Mouse (Mus musculus) stomach, embryonic 14.5 days (tissue): ENCODE data around the gene Notch3. TPM values are rescaled to one million over a fixed set of nuclear protein-coding genes. Genes with fewer than 3 reads are reported as not detected.
"Not testable (repeated sequence)": the region's sequence is repeated elsewhere in the genome, so short reads cannot be mapped to it uniquely, and the experiment has no call there.

ENCODE experiments used
- ATAC-seq: fragments of 200-750 bp; cut with Nextera tagmentation; 2 replicates; pipeline ENCODE4 v1.8.0; 2017; ENCODE audit warnings: low read depth, moderate TSS enrichment; ENCODE audit not compliant: insufficient number of reproducible peaks, insufficient read depth, low FRiP score
- H3K27ac ChIP-seq: fragments of 300-500 bp; sonication (generic); 2 replicates; pipeline ENCODE4 v1.5.1; 2014; ENCODE audit warnings: mild to moderate bottlenecking, low read length, moderate library complexity, mixed read lengths
- H3K27me3 ChIP-seq: fragments of 300-500 bp; sonication (generic); 2 replicates; pipeline ENCODE4 v1.6.1; 2014; ENCODE audit warnings: low read length, control low read depth, mixed read lengths; ENCODE audit not compliant: control insufficient read depth, insufficient read depth
- H3K36me3 ChIP-seq: fragments of 300-500 bp; sonication (generic); 2 replicates; pipeline ENCODE4 v1.6.1; 2014; ENCODE audit warnings: mild to moderate bottlenecking, control low read depth, low read length, moderate library complexity, mixed read lengths; ENCODE audit not compliant: control insufficient read depth, insufficient read depth
- H3K4me1 ChIP-seq: fragments of 300-500 bp; sonication (generic); 2 replicates; pipeline ENCODE4 v1.6.1; 2014; ENCODE audit warnings: low read length, control low read depth, mixed read lengths; ENCODE audit not compliant: control insufficient read depth, insufficient read depth
- H3K4me2 ChIP-seq: fragments of 300-500 bp; sonication (generic); replicated peaks from 2 replicates; pipeline ENCODE4 v1.6.1; 2014; ENCODE audit warnings: low read depth, low read length, control low read depth
- H3K4me3 ChIP-seq: fragments of 300-500 bp; sonication (generic); 2 replicates; pipeline ENCODE4 v1.5.1; 2014; ENCODE audit warnings: low read depth, low read length, control low read depth
- H3K9ac ChIP-seq: fragments of 300-500 bp; sonication (generic); replicated peaks from 2 replicates; pipeline ENCODE4 v1.6.1; 2014; ENCODE audit warnings: low read depth, mild to moderate bottlenecking, control low read depth, low read length, moderate library complexity, mixed read lengths
- H3K9me3 ChIP-seq: fragments of 300-500 bp; sonication (generic); 2 replicates; pipeline ENCODE4 v1.6.1; 2016; ENCODE audit warnings: low read depth, low read length, control low read depth; ENCODE audit not compliant: control insufficient read depth
- WGBS: fragments of 180-500 bp; shearing (Covaris S2); extraction: QIAGEN DNeasy Blood & Tissue Kit; methylation state at CpG from one replicate; pipeline ENCODE4 v1.1.7; 2014; 5-methylcytosine and 5-hydroxymethylcytosine counted together
- polyA plus RNA-seq: library from polyadenylated mRNA; unstranded; fragments of >200 nt; fragmentation: Nextera tagmentation; extraction: Ambion mirVana; gene quantifications from 2 replicates; pipeline ENCODE4 v1.2.1, GENCODE M21; 2014

Notch3 gene
- polyA plus RNA-seq, 1 experiment from 2014 or later = 22.2 TPM

- Histone ChIP-seq H3K9me3 (no peaks in the 10 kb centered on the region), H3K9ac (no peak overlapping the region), H3K36me3 (peaks cover 21% of the 10 kb centered on the region), H3K4me1 (peaks cover 16% of the 10 kb centered on the region), H3K27me3 (no peaks in the 10 kb centered on the region), H3K4me2 (no peak overlapping the region), H3K27ac (peak overlapping the region; percentile 41; the same call in 1 of the 2 replicates), H3K4me3 (no peak overlapping the region)
- WGBS = 41% methylated on average over 16 of the region's 16 CpGs
- ATAC-seq = no peak
Observed at GRCm38 (mm10) chr17:32119196-32119595, 47.5 kb downstream of the Notch3 start.

GRCm38 (mm10) chr17:32118484-32118883, 48.2 kb downstream of the Notch3 start:
- Histone ChIP-seq H3K27me3 (no peaks in the 10 kb centered on the region), H3K36me3 (peaks cover 14% of the 10 kb centered on the region; the same call in 1 of the 2 replicates), H3K9me3 (no peaks in the 10 kb centered on the region), H3K9ac (no peak overlapping the region), H3K4me3 (no peak overlapping the region), H3K4me2 (peak overlapping the region; percentile 38), H3K4me1 (peaks cover 23% of the 10 kb centered on the region), H3K27ac (no peak overlapping the region; the same call in 1 of the 2 replicates)
- ATAC-seq = no peak
- 8% methylated on average over 3 of the region's 3 CpGs for whole genome bisulfite sequencing

GRCm38 (mm10) chr17:32117872-32118421, 48.7 kb downstream of the Notch3 start:
- peaks cover 24% of the 10 kb centered on the region for H3K4me1 ChIP-seq
- H3K4me3 ChIP-seq = not testable (repeated sequence)
- ATAC-seq = peak; percentile 54; the same call in 1 of the 2 replicates

GRCm38 (mm10) chr17:32117287-32117871, 49.3 kb downstream of the Notch3 start:
- Histone ChIP-seq H3K4me2 (no peak overlapping the region), H3K4me3 (no peak overlapping the region), H3K27ac (no peak overlapping the region), H3K27me3 (no peaks in the 10 kb centered on the region), H3K36me3 (peaks cover 7% of the 10 kb centered on the region; the same call in 1 of the 2 replicates), H3K9me3 (no peaks in the 10 kb centered on the region), H3K4me1 (peaks cover 24% of the 10 kb centered on the region), H3K9ac (no peak overlapping the region)
- no peak for ATAC-seq
- 52% methylated on average over 4 of the region's 5 CpGs for WGBS

More at GRCm38 (mm10) chr17:32117872-32118421, 48.7 kb downstream of the Notch3 start:
- WGBS = 3% methylated on average over 11 of the region's 13 CpGs
- Histone ChIP-seq H3K4me2 (peak overlapping the region; percentile 38), H3K36me3 (peaks cover 13% of the 10 kb centered on the region; the same call in 1 of the 2 replicates)
- not testable (repeated sequence) for H3K27ac ChIP-seq, H3K9me3 ChIP-seq, H3K27me3 ChIP-seq, H3K9ac ChIP-seq

- Histone ChIP-seq H3K9ac (no peak overlapping the region), H3K9me3 (no peaks in the 10 kb centered on the region), H3K27ac (no peak overlapping the region), H3K4me3 (no peak overlapping the region), H3K4me1 (peaks cover 24% of the 10 kb centered on the region), H3K4me2 (no peak overlapping the region), H3K36me3 (peaks cover under 1% of the 10 kb centered on the region; the same call in 1 of the 2 replicates), H3K27me3 (no peaks in the 10 kb centered on the region)
- 81% methylated on average over 6 of the region's 6 CpGs for WGBS
- ATAC-seq = no peak
Observed at GRCm38 (mm10) chr17:32116586-32117286, 49.9 kb downstream of the Notch3 start.

GRCm38 (mm10) chr17:32114486-32114885, 52.2 kb downstream of the Notch3 start:
- H3K36me3 ChIP-seq, H3K27me3 ChIP-seq, H3K9me3 ChIP-seq, H3K27ac ChIP-seq, H3K9ac ChIP-seq, ATAC-seq: not testable (repeated sequence)
- 79% methylated on average over 3 of the region's 5 CpGs for WGBS
- peak overlapping the region; percentile 95 for H3K4me2 ChIP-seq
- peaks cover 24% of the 10 kb centered on the region for H3K4me1 ChIP-seq
- H3K4me3 ChIP-seq = peak overlapping the region; percentile 43; the same call in 1 of the 2 replicates

- H3K4me3 ChIP-seq = peak overlapping the region; percentile 43
- ATAC-seq = peak; percentile 20; the same call in 1 of the 2 replicates
- peak overlapping the region; percentile 25; the same call in 1 of the 2 replicates for H3K9ac ChIP-seq
- 2% methylated on average over 56 of the region's 56 CpGs for WGBS
- peak overlapping the region; percentile 95 for H3K4me2 ChIP-seq
- H3K27ac ChIP-seq = no peak overlapping the region
- H3K4me1 ChIP-seq = peaks cover 24% of the 10 kb centered on the region
- no peaks in the 10 kb centered on the region for H3K27me3 ChIP-seq
- H3K9me3 ChIP-seq = no peaks in the 10 kb centered on the region
- no peaks in the 10 kb centered on the region for H3K36me3 ChIP-seq
Observed at GRCm38 (mm10) chr17:32113523-32114421, 52.9 kb downstream of the Notch3 start.

GRCm38 (mm10) chr17:32113255-32113522, 53.5 kb downstream of the Notch3 start:
- H3K4me1 ChIP-seq = peaks cover 19% of the 10 kb centered on the region
- no peaks in the 10 kb centered on the region for H3K36me3 ChIP-seq
- peak overlapping the region; percentile 95 for H3K4me2 ChIP-seq
- no peak overlapping the region for H3K27ac ChIP-seq
- whole genome bisulfite sequencing = 15% methylated on average over 8 of the region's 8 CpGs
- H3K4me3 ChIP-seq = peak overlapping the region; percentile 43
- ATAC-seq = 0 out of 2 replicates have a peak, but pooled peaks have one; percentile 19
- H3K9me3 ChIP-seq = no peaks in the 10 kb centered on the region
- 0 out of 2 replicates have a peak overlapping the region, but pooled peaks have one; percentile 25 for H3K9ac ChIP-seq
- no peaks in the 10 kb centered on the region for H3K27me3 ChIP-seq
